Mouse (Mus musculus): Measurements from ENCODE around the gene Notch2.

- TF ChIP-seq CTCF (IDR thresholded peaks at IDR 0.05; ENCODE audit: extremely low read depth, insufficient read depth, low read length) = no peak
- TF ChIP-seq POLR2A (IDR thresholded peaks at IDR 0.05; ENCODE audit: extremely low read depth, insufficient read depth, low read length) = no peak
Observed at GRCm38 (mm10) chr3:97974197-97974770, 39.0 kb upstream of the Notch2 start.

Data from cortical plate, adult 2 months (tissue).